In the genomic region with DNA sequence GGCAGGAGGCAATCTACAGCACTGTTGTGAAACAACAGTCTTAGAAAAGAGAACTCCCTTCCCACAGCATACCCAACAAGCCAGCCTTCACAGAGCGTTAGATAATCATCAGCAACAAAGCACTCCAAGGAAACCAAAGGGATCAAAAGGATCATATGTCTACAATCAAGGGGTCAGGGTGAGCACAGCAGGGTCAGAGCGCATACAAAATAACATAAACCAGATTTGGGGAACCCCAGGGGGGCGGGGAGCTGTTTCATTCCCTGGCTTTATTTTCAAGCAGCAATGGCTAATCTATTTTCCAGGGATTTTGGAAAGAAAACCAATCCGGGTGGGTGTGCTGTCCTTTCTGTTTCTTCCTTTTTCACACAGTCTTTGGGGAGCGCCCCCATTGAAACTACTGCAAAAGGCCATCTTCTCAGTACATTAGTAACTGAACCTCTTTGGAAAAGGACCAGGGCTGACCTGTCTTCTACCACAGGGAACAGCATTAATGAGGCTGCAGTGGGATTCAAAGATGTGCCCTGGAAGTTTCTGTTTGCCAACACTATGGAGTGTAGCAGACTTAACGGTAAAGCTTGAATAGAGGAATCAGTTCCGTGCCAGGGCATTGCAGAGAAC, we compare ENCODE assay signal across 10 mouse cellular contexts.
DNase-seq lines count a peak whose midpoint lies in the region; ATAC-seq lines count a peak whose summit lies in the region.
"Had no signal": no experiment of that assay in that cellular context is flagged by ENCODE, and none has a peak within 500 bp of the region (broad histone marks: within the 10 kb centered on the region; RNA-seq: fewer than 3 reads in every experiment).

No protein-coding gene starts in this region.

- peak; percentile 90 for ATAC-seq in midbrain, embryonic 11.5 days (ENCODE audit: low FRiP score)

- DNase-seq in left cerebral cortex, postnatal 4 days = peak; percentile 26
- DNase-seq in left cerebral cortex, adult 11 months (ENCODE audit: low spot score) = no peak
- DNase-seq in gastrocnemius, postnatal 4 days (ENCODE audit: low spot score in 2 of 2) = peak; percentile 23 to 57
- DNase-seq in midbrain, embryonic 11.5 days (ENCODE audit: low spot score, missing footprints) = peak; percentile 90
- DNase-seq in testis, postnatal 10 days (ENCODE audit: low spot score) = no peak
- no peak for DNase-seq in spleen, postnatal 4 days (ENCODE audit: low spot score in 2 of 2)
- no peak for DNase-seq in thymus, postnatal 4 days
- no peak for DNase-seq in lung, postnatal 4 days

- no peaks in the 10 kb centered on the region for H3K9me3 ChIP-seq in midbrain, embryonic 11.5 days (ENCODE audit: control insufficient read depth, low read length)
- H3K9me3 ChIP-seq: lung, embryonic 15.5 days had no signal

- no peaks in the 10 kb centered on the region for H3K27me3 ChIP-seq in midbrain, embryonic 11.5 days (ENCODE audit: control insufficient read depth, insufficient read depth, low read length)
- H3K27me3 ChIP-seq: lung, embryonic 15.5 days had no signal

- no peak overlapping the region for H3K9ac ChIP-seq in midbrain, embryonic 11.5 days (ENCODE audit: low read length)
- H3K9ac ChIP-seq: lung, embryonic 15.5 days had no signal

- no peaks in the 10 kb centered on the region for H3K36me3 ChIP-seq in midbrain, embryonic 11.5 days (ENCODE audit: control insufficient read depth, insufficient read depth, low read length)
- H3K36me3 ChIP-seq: lung, embryonic 15.5 days had no signal

- no peak overlapping the region; the same call in 1 of the 2 replicates for H3K4me2 ChIP-seq in midbrain, embryonic 11.5 days
- H3K4me2 ChIP-seq: lung, embryonic 15.5 days had no signal

- peak overlapping the region; percentile 18 for H3K27ac ChIP-seq in midbrain, embryonic 11.5 days (ENCODE audit: low read depth, low read length)
- H3K27ac ChIP-seq: lung, embryonic 15.5 days; stomach, postnatal 0 days had no signal

- intact Hi-C loops in left cerebral cortex, postnatal 4 days (cut with DNase I) = no loop called here

- no peak overlapping the region for H3K4me3 ChIP-seq in midbrain, embryonic 11.5 days (ENCODE audit: low read depth, low read length)
- H3K4me3 ChIP-seq: lung, embryonic 15.5 days had no signal

- H3K4me1 ChIP-seq in midbrain, embryonic 11.5 days (ENCODE audit: control insufficient read depth, insufficient read depth, low read length) = peaks cover 11% of the 10 kb centered on the region

- 3% methylated on average over 7 of the region's 7 CpGs for WGBS in midbrain, embryonic 11.5 days

Comparison
In these comparisons a context has a peak if more than half of its experiments do, and no peak if none do; other contexts are left out.
1. DNase-seq: peak in left cerebral cortex, postnatal 4 days (single experiment), gastrocnemius, postnatal 4 days (2 of 2) and midbrain, embryonic 11.5 days (single experiment); none in left cerebral cortex, adult 11 months (single experiment), testis, postnatal 10 days (single experiment), spleen, postnatal 4 days (0 of 2), thymus, postnatal 4 days (single experiment) and lung, postnatal 4 days (0 of 2).